Mouse (Mus musculus) stomach, embryonic 15.5 days (tissue): ENCODE results near the gene Prdm12. TPM values are rescaled to one million over a fixed set of nuclear protein-coding genes. Genes with fewer than 3 reads are reported as not detected.

Experiments
- ATAC-seq: fragments of 200-750 bp; cut with Nextera tagmentation; 2 replicates; pipeline ENCODE4 v1.8.0; 2017; ENCODE audit warnings: low read depth, moderate number of reproducible peaks, moderate TSS enrichment; ENCODE audit not compliant: insufficient read depth, low FRiP score
- H3K27ac ChIP-seq: fragments of 300-500 bp; sonication (generic); 2 replicates; pipeline ENCODE4 v1.5.1; 2015; ENCODE audit warnings: mild to moderate bottlenecking, inconsistent platforms
- H3K27me3 ChIP-seq: fragments of 300-500 bp; sonication (generic); replicated peaks from 2 replicates; pipeline ENCODE4 v1.6.1; 2015; ENCODE audit warnings: inconsistent platforms
- H3K36me3 ChIP-seq: fragments of 300-500 bp; sonication (generic); 2 replicates; pipeline ENCODE4 v1.6.1; 2015; ENCODE audit warnings: inconsistent platforms
- H3K4me1 ChIP-seq: fragments of 300-500 bp; sonication (generic); 2 replicates; pipeline ENCODE4 v1.6.1; 2015; ENCODE audit warnings: inconsistent platforms
- H3K4me2 ChIP-seq: fragments of 300-500 bp; sonication (generic); 2 replicates; pipeline ENCODE4 v1.6.1; 2015; ENCODE audit warnings: mild to moderate bottlenecking, inconsistent platforms
- H3K4me3 ChIP-seq: fragments of 300-500 bp; sonication (generic); replicated peaks from 2 replicates; pipeline ENCODE4 v1.5.1; 2015; ENCODE audit warnings: inconsistent platforms
- H3K9ac ChIP-seq: fragments of 300-500 bp; sonication (generic); 2 replicates; pipeline ENCODE4 v1.6.1; 2015; ENCODE audit warnings: inconsistent platforms
- H3K9me3 ChIP-seq: fragments of 300-500 bp; sonication (generic); 2 replicates; pipeline ENCODE4 v1.6.1; 2016; ENCODE audit warnings: inconsistent platforms
- WGBS: fragments of 180-500 bp; shearing (Covaris S2); methylation state at CpG from one replicate; pipeline ENCODE4 v1.1.7; 2015; 5-methylcytosine and 5-hydroxymethylcytosine counted together
- polyA plus RNA-seq: library from polyadenylated mRNA; unstranded; fragments of >200 nt; fragmentation: Nextera tagmentation; extraction: Ambion mirVana; gene quantifications from 2 replicates; pipeline ENCODE4 v1.2.1, GENCODE M21; 2015

Prdm12 gene
- not detected in 2 replicates for polyA plus RNA-seq

DNA sequence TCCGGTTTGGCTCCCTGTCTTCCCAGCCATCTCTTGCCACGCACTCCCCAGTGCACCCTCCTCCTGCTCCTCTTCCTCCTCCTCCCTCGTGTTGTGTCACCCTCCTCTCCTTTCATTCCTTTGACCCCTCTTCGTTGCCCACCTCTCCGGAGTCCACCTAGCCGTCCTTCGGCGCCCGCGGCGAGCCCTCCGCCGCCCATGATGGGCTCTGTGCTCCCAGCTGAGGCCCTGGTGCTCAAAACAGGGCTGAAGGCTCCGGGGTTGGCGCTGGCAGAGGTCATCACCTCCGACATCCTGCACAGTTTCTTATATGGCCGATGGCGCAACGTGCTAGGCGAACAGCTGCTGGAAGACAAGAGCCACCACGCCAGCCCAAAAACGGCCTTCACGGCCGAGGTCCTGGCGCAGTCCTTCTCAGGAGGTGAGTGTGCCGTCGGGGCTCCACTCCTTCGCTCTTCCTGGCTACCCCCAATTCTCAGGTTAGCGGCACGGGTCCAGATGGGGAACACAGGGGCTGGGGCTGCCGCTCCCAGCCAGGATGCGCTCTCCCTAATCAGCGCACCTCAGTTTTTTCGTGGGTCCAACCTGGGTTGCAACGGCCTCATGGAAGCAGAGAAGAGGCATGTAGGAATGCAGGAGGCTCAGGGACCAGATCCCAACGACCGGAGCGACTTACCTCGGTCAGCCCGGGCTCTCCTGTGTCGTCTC lies at the start of gene Prdm12:
Gene Prdm12 (plus strand): TSS at position 137 of the 708 bp plus-strand sequence.
- Histone ChIP-seq H3K4me2 (no peak within 1 kb of the TSS), H3K36me3 (no peaks in the 10 kb centered on the region), H3K9ac (no peak within 1 kb of the TSS), H3K4me3 (no peak within 1 kb of the TSS), H3K27ac (no peak within 1 kb of the TSS), H3K27me3 (peaks cover 99% of the 10 kb centered on the region), H3K4me1 (peaks cover 40% of the 10 kb centered on the region), H3K9me3 (no peaks in the 10 kb centered on the region)
- WGBS, result 3% methylated on average over 41 of the region's 41 CpGs
- ATAC-seq, result no peak

DNA sequence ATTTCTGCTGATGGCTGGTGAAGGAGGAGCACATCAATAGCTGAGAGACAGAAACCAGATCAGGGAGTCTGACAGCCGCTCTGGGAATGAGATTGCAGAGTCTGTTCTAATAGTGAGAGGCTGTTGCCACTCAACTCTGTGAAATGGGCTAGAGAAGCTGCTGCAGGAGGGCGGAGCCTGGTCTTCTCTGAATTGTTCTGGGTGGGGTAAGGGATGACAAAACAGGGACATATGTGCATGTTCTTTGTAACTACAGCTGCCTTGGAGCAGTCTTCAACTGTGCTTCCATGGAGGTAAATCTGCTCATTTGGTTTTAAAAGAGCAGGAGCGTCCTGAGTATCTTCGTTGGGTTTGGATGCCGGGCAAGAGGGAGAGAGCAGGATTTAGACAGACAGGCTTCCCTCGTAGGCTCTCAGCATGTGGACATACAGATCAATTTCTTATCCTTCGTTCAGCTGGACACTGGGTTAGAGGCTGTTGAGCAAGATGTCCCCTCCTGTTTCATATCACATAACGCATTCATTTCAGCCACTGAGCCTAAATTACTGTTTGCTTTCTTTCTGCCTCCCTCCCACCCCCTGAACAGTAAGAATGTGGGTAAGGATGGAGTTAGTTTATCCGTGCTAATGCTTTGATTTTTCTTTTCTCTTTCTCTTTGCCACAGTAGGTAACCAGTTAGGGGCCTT lies 47.9 kb upstream of the Prdm12 start:
- WGBS, result 84% methylated on average over 9 of the region's 9 CpGs
- Histone ChIP-seq H3K27ac (no peak overlapping the region), H3K4me2 (no peak overlapping the region), H3K9ac (no peak overlapping the region), H3K27me3 (no peaks in the 10 kb centered on the region), H3K4me3 (no peak overlapping the region), H3K9me3 (no peaks in the 10 kb centered on the region), H3K4me1 (no peaks in the 10 kb centered on the region; the same call in 1 of the 2 replicates), H3K36me3 (peaks cover 15% of the 10 kb centered on the region)
- ATAC-seq, result no peak

DNA sequence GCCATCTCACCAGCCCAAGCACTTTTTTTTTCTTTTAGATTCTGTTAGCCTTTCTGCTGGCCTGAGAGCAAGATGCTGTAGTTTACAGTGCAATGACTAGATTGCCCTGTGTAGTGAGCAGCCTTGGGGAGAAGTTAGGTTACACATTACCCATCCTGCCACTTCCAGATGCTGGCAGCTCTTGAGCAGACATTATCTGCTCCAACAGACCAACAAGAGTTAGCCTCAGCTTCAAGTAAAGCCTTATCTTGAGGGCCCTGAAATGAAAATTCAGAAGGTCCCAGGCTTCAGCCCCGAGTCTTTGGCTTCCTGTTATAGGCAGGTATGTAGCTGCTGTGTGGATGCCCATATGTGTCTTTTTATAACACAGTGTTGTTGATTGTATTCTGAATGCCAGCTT lies 32.3 kb upstream of the Prdm12 start:
- H3K4me2 ChIP-seq, result no peak overlapping the region
- no peak for ATAC-seq
- H3K4me3 ChIP-seq, result no peak overlapping the region
- H3K27me3 ChIP-seq, result no peaks in the 10 kb centered on the region
- peaks cover 55% of the 10 kb centered on the region for H3K36me3 ChIP-seq
- H3K4me1 ChIP-seq, result no peaks in the 10 kb centered on the region
- H3K9ac ChIP-seq, result no peak overlapping the region
- 80% methylated on average over 1 of the region's 1 CpGs for WGBS
- H3K9me3 ChIP-seq, result no peaks in the 10 kb centered on the region
- H3K27ac ChIP-seq, result no peak overlapping the region

DNA sequence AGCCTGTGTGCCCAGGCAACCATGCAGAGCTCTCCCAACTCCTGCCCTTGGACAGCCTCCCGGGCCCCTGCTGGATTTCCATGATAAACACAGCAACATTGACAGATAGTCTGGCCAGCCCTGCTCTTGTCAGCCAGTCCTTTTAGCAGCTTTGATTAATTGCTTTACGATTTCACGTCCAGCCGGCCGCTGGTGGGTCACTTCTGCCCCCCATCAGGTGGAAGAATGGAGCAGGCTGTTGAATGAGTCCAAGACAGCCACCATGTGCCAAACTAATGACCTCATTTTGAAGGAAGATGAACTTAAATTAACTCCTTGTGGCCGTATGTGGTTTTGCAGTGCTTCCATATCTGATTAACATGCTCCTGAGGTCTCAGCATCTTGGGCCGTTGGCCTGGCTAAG lies 30.0 kb upstream of the Prdm12 start:
- Histone ChIP-seq H3K4me2 (no peak overlapping the region), H3K4me1 (no peaks in the 10 kb centered on the region), H3K27ac (no peak overlapping the region), H3K27me3 (no peaks in the 10 kb centered on the region), H3K9ac (no peak overlapping the region), H3K36me3 (peaks cover 66% of the 10 kb centered on the region), H3K9me3 (no peaks in the 10 kb centered on the region), H3K4me3 (no peak overlapping the region)
- ATAC-seq, result no peak
- 24% methylated on average over 7 of the region's 7 CpGs for WGBS

DNA sequence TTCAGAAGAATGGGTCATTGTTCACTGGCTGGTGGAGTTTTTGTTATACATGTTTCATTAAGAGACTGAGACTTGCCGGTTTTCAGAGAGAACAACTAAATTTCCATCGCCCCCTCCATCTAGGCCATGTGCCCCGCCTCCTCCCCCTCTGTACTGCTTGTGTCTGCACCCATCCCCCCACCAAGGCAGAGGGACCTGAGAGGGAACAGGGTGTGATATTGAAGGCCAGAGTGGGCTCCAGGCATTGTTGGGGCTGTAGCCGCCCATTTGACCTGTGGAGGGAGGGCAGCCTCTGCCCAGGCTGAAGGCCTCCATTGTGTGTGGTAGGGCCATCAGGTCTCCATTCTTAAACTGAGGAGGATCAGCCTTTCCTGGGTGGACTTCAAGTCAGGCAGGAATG lies 28.9 kb upstream of the Prdm12 start:
- Histone ChIP-seq H3K9me3 (no peaks in the 10 kb centered on the region), H3K27ac (no peak overlapping the region), H3K27me3 (no peaks in the 10 kb centered on the region), H3K4me1 (no peaks in the 10 kb centered on the region), H3K4me3 (no peak overlapping the region), H3K36me3 (peaks cover 60% of the 10 kb centered on the region), H3K9ac (no peak overlapping the region), H3K4me2 (no peak overlapping the region)
- 68% methylated on average over 4 of the region's 4 CpGs for WGBS
- ATAC-seq, result no peak

DNA sequence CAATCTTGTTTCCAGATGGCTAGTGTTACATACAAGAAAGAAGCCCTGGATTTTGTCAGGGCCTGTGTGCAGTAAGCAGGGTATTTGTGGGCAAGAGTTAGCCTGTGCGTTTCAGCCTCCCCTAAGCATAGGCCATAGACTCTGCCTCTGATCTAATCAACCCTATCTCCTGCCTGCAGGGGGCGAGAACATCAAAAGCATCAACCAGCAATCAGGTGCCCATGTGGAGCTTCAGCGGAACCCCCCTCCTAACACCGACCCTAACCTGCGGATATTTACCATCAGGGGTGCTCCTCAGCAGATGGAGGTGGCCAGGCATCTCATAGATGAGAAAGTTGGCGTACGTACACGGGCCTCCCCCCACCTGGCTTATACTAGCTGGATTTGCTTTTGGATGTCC lies 28.4 kb upstream of the Prdm12 start:
- H3K9me3 ChIP-seq, result no peaks in the 10 kb centered on the region
- H3K4me2 ChIP-seq, result no peak overlapping the region
- 80% methylated on average over 8 of the region's 8 CpGs for WGBS
- H3K9ac ChIP-seq, result no peak overlapping the region
- H3K27ac ChIP-seq, result no peak overlapping the region
- peaks cover 55% of the 10 kb centered on the region for H3K36me3 ChIP-seq
- no peaks in the 10 kb centered on the region for H3K27me3 ChIP-seq
- no peak overlapping the region for H3K4me3 ChIP-seq
- no peak for ATAC-seq
- no peaks in the 10 kb centered on the region for H3K4me1 ChIP-seq

DNA sequence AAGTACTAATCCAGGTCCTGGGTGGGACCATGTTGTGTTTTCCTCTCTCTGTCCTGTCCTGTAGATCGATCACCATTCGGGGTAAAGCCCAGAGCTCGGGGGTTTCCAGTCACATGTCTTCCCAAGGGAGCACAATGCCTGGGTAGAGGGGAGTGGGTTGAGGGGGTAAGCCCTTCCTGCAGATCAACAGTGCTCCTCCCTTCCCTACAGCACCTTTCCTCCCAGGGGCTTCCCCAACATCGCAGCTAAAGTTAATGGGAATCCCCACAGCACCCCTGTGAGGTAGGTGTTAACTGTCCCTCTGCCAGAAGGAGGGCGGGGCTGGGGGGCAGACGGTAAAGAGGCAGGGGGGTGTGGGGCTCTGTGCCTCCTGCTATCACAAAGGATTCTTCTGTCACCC lies 27.2 kb upstream of the Prdm12 start:
- no peak overlapping the region for H3K27ac ChIP-seq
- H3K4me3 ChIP-seq, result no peak overlapping the region
- H3K9ac ChIP-seq, result no peak overlapping the region
- peaks cover 54% of the 10 kb centered on the region for H3K36me3 ChIP-seq
- no peaks in the 10 kb centered on the region for H3K27me3 ChIP-seq
- no peaks in the 10 kb centered on the region for H3K4me1 ChIP-seq
- WGBS, result 74% methylated on average over 6 of the region's 6 CpGs
- ATAC-seq, result no peak
- no peak overlapping the region for H3K4me2 ChIP-seq
- no peaks in the 10 kb centered on the region for H3K9me3 ChIP-seq

DNA sequence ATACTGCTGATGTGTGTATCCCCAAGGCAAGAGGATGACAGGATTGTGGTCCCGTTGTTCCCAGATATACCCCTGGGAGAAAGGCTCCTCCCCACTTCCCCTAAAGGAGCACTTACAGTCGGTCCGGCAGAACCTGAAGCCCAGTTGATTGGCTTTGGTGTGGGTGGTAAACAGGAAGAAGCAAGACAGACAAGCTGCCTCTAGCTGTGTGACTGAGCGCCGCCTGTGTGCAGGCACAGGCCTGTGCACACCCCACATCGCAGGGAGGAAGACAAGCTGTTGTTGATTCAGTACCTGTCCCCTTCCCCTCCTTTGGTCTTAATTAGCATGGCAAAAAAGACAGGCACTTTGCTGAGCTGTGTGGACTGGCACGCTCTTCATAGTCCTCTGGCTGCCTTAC lies 26.1 kb upstream of the Prdm12 start:
- Histone ChIP-seq H3K27ac (no peak overlapping the region), H3K36me3 (peaks cover 46% of the 10 kb centered on the region), H3K4me1 (no peaks in the 10 kb centered on the region), H3K4me2 (no peak overlapping the region), H3K9me3 (no peaks in the 10 kb centered on the region), H3K9ac (no peak overlapping the region), H3K27me3 (no peaks in the 10 kb centered on the region), H3K4me3 (no peak overlapping the region)
- 89% methylated on average over 7 of the region's 7 CpGs for WGBS
- no peak for ATAC-seq

DNA sequence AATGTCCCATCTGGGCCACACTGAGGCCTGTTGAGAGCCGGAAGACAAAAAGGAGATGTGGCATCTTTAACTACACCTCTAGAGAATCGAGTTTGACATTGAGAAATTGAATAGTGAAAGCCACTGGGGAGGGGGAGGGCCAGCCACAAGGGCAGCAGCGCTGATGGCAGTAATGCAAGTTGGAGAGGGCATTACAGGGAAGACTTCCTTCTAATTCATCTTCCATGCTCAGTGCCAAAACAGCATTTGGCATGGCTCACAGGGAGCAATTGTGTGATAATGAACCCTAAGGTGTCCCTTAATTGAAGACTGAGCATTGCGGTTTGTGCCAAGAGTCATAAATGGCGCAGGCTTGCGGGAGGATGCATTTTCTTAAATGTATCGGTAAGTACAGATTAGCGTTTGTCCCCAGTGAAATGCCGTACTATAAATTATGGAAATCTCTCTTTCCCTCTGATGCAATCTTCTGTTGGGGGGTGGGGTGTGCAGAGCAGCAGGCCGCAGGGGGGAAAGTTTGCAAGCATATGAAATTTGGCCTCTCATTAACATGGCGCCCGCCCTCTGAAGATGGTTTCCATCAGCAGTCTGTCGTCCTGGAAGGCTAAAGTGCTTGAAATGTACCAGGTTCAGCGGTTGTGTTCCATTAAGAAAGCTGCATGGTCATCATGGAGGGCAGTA lies 21.2 kb upstream of the Prdm12 start:
- Histone ChIP-seq H3K4me2 (no peak overlapping the region), H3K4me1 (no peaks in the 10 kb centered on the region)
- ATAC-seq, result no peak

DNA sequence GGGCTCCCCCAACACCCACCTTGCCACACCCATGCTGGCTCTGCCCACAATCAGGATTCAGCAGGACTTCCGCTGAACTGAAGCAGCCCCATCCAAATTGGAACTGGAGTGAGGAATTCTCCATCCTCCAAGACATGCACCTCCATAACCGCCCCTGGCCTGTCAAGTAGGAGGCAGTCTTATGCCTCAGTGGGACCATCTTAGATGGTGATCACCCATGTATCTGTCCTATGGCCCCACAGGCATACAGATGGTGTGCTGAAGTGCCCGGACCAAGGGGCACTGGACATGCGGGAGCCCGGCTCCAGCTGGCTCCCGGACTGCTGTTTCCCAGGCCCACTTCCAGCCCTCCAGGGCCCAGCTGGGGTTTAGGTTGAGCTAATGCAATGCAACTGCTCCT lies 20.6 kb upstream of the Prdm12 start:
- WGBS, result 92% methylated on average over 6 of the region's 6 CpGs
- H3K9ac ChIP-seq, result no peak overlapping the region
- H3K27ac ChIP-seq, result no peak overlapping the region
- no peak for ATAC-seq
- H3K4me1 ChIP-seq, result no peaks in the 10 kb centered on the region
- no peak overlapping the region for H3K4me3 ChIP-seq
- no peaks in the 10 kb centered on the region for H3K9me3 ChIP-seq
- no peak overlapping the region for H3K4me2 ChIP-seq
- H3K27me3 ChIP-seq, result no peaks in the 10 kb centered on the region
- H3K36me3 ChIP-seq, result peaks cover 8% of the 10 kb centered on the region

More for the DNA sequence above, 21.2 kb upstream of the Prdm12 start:
- H3K27ac ChIP-seq, result no peak overlapping the region
- 75% methylated on average over 14 of the region's 14 CpGs for WGBS
- H3K27me3 ChIP-seq, result no peaks in the 10 kb centered on the region
- no peak overlapping the region for H3K9ac ChIP-seq
- no peak overlapping the region for H3K4me3 ChIP-seq
- no peaks in the 10 kb centered on the region for H3K9me3 ChIP-seq
- peaks cover 11% of the 10 kb centered on the region for H3K36me3 ChIP-seq

DNA sequence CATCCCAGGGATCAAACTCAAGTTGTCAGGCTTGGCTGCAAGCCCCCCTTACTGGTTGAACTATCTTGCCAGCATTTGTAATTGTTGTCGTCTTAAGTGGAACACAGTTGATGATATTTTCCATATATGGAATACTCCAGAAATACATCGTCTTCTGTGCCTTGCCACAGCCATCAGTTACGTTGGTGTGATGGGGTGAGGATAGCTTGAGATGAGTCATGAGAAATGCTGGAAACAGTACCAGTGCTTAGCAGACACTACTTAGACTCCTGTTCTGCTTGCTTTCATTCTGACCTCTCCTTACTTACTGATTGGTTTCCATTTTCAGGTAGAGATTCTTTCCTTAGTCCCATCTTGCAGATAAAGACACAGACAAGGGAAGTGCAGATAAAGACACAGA lies 6.3 kb upstream of the Prdm12 start:
- H3K27ac ChIP-seq, result no peak overlapping the region
- WGBS, result 41% methylated on average over 3 of the region's 3 CpGs
- H3K4me3 ChIP-seq, result no peak overlapping the region
- no peak overlapping the region for H3K9ac ChIP-seq
- no peak for ATAC-seq
- peaks cover 18% of the 10 kb centered on the region for H3K4me1 ChIP-seq
- peaks cover 63% of the 10 kb centered on the region for H3K27me3 ChIP-seq
- no peak overlapping the region for H3K4me2 ChIP-seq
- no peaks in the 10 kb centered on the region for H3K36me3 ChIP-seq
- H3K9me3 ChIP-seq, result no peaks in the 10 kb centered on the region
